Mouse (Mus musculus): ENCODE data around the gene Frmd4b. TPM values are rescaled to one million over a fixed set of nuclear protein-coding genes. Genes with fewer than 3 reads are reported as not detected.
"Not testable (repeated sequence)": the region's sequence is repeated elsewhere in the genome, so short reads cannot be mapped to it uniquely, and the experiment has no call there.

The Frmd4b gene
- polyA plus RNA-seq, 1 experiment, result 14.3 TPM

- Histone ChIP-seq H3K36me3 (ENCODE audit: control insufficient read depth, insufficient read depth, low read length) (no peaks in the 10 kb centered on the region), H3K4me1 (ENCODE audit: control insufficient read depth, insufficient read depth, insufficient read length) (no peaks in the 10 kb centered on the region), H3K27me3 (ENCODE audit: control insufficient read depth, insufficient read depth, low read length) (no peaks in the 10 kb centered on the region), H3K4me3 (ENCODE audit: extremely low read depth, insufficient read depth, insufficient read length) (no peak overlapping the region), H3K27ac (ENCODE audit: insufficient read depth, low read length) (no peak overlapping the region)
- 89% methylated on average over 5 of the region's 5 CpGs for WGBS
- no peak for TF ChIP-seq POLR2A (IDR thresholded peaks at IDR 0.05; ENCODE audit: low read depth, low read length)
- TF ChIP-seq CTCF (IDR thresholded peaks at IDR 0.05; ENCODE audit: extremely low read depth, insufficient read depth, insufficient read length, insufficient replicate concordance), result no peak
- no peak for DNase-seq (ENCODE audit: low read depth in 1 of 2, low spot score in 2 of 2)
These were observed 232.4 kb downstream of the Frmd4b start for GRCm38 (mm10) chr6:97384918-97385317.

- Histone ChIP-seq H3K4me1 (ENCODE audit: control insufficient read depth, insufficient read depth, insufficient read length) (no peaks in the 10 kb centered on the region), H3K27ac (ENCODE audit: insufficient read depth, low read length) (no peak overlapping the region), H3K27me3 (ENCODE audit: control insufficient read depth, insufficient read depth, low read length) (no peaks in the 10 kb centered on the region), H3K36me3 (ENCODE audit: control insufficient read depth, insufficient read depth, low read length) (no peaks in the 10 kb centered on the region), H3K4me3 (ENCODE audit: extremely low read depth, insufficient read depth, insufficient read length) (no peak overlapping the region)
- 86% methylated on average over 4 of the region's 4 CpGs for WGBS
- TF ChIP-seq CTCF (IDR thresholded peaks at IDR 0.05; ENCODE audit: extremely low read depth, insufficient read depth, insufficient read length, insufficient replicate concordance), result no peak
- TF ChIP-seq POLR2A (IDR thresholded peaks at IDR 0.05; ENCODE audit: low read depth, low read length), result no peak
- no peak for DNase-seq (ENCODE audit: low read depth in 1 of 2, low spot score in 2 of 2)
These were observed 236.1 kb downstream of the Frmd4b start for GRCm38 (mm10) chr6:97381275-97381674.

- Histone ChIP-seq H3K4me3 (ENCODE audit: extremely low read depth, insufficient read depth, insufficient read length) (no peak overlapping the region), H3K27me3 (ENCODE audit: control insufficient read depth, insufficient read depth, low read length) (no peaks in the 10 kb centered on the region), H3K4me1 (ENCODE audit: control insufficient read depth, insufficient read depth, insufficient read length) (no peaks in the 10 kb centered on the region), H3K27ac (ENCODE audit: insufficient read depth, low read length) (no peak overlapping the region), H3K36me3 (ENCODE audit: control insufficient read depth, insufficient read depth, low read length) (no peaks in the 10 kb centered on the region)
- WGBS, result 60% methylated on average over 2 of the region's 2 CpGs
- no peak for TF ChIP-seq CTCF (IDR thresholded peaks at IDR 0.05; ENCODE audit: extremely low read depth, insufficient read depth, insufficient read length, insufficient replicate concordance)
- no peak for TF ChIP-seq POLR2A (IDR thresholded peaks at IDR 0.05; ENCODE audit: low read depth, low read length)
- no peak for DNase-seq (ENCODE audit: low read depth in 1 of 2, low spot score in 2 of 2)
These were observed 246.4 kb downstream of the Frmd4b start for GRCm38 (mm10) chr6:97370947-97371346.

- Histone ChIP-seq H3K36me3 (ENCODE audit: control insufficient read depth, insufficient read depth, low read length) (no peaks in the 10 kb centered on the region), H3K27ac (ENCODE audit: insufficient read depth, low read length) (no peak overlapping the region), H3K4me1 (ENCODE audit: control insufficient read depth, insufficient read depth, insufficient read length) (no peaks in the 10 kb centered on the region), H3K4me3 (ENCODE audit: extremely low read depth, insufficient read depth, insufficient read length) (no peak overlapping the region), H3K27me3 (ENCODE audit: control insufficient read depth, insufficient read depth, low read length) (no peaks in the 10 kb centered on the region)
- WGBS, result 34% methylated on average over 1 of the region's 1 CpGs
- no peak for DNase-seq (ENCODE audit: low read depth in 1 of 2, low spot score in 2 of 2)
- TF ChIP-seq POLR2A (IDR thresholded peaks at IDR 0.05; ENCODE audit: low read depth, low read length), result no peak
- TF ChIP-seq CTCF (IDR thresholded peaks at IDR 0.05; ENCODE audit: extremely low read depth, insufficient read depth, insufficient read length, insufficient replicate concordance), result no peak
These were observed 246.9 kb downstream of the Frmd4b start for GRCm38 (mm10) chr6:97370460-97370859.

GRCm38 (mm10) chr6:97363846-97364245 lies 253.5 kb downstream of the Frmd4b start:
- WGBS, result 94% methylated on average over 2 of the region's 2 CpGs
- H3K27ac ChIP-seq (ENCODE audit: insufficient read depth, low read length), result no peak overlapping the region
- no peaks in the 10 kb centered on the region for H3K27me3 ChIP-seq (ENCODE audit: control insufficient read depth, insufficient read depth, low read length)
- no peak overlapping the region for H3K4me3 ChIP-seq (ENCODE audit: extremely low read depth, insufficient read depth, insufficient read length)
- H3K4me1 ChIP-seq (ENCODE audit: control insufficient read depth, insufficient read depth, insufficient read length), result no peaks in the 10 kb centered on the region
- TF ChIP-seq POLR2A (IDR thresholded peaks at IDR 0.05; ENCODE audit: low read depth, low read length) (no peak), CTCF (IDR thresholded peaks at IDR 0.05; ENCODE audit: extremely low read depth, insufficient read depth, insufficient read length, insufficient replicate concordance) (no peak)
- DNase-seq (ENCODE audit: low read depth in 1 of 2, low spot score in 2 of 2), result no peak
- H3K36me3 ChIP-seq (ENCODE audit: control insufficient read depth, insufficient read depth, low read length), result no peaks in the 10 kb centered on the region

GRCm38 (mm10) chr6:97357606-97358005 lies 259.7 kb downstream of the Frmd4b start:
- WGBS, result 91% methylated on average over 3 of the region's 4 CpGs
- H3K27ac ChIP-seq (ENCODE audit: insufficient read depth, low read length); H3K4me1 ChIP-seq (ENCODE audit: control insufficient read depth, insufficient read depth, insufficient read length); H3K36me3 ChIP-seq (ENCODE audit: control insufficient read depth, insufficient read depth, low read length); H3K27me3 ChIP-seq (ENCODE audit: control insufficient read depth, insufficient read depth, low read length); H3K4me3 ChIP-seq (ENCODE audit: extremely low read depth, insufficient read depth, insufficient read length): not testable (repeated sequence)
- DNase-seq (ENCODE audit: low read depth in 1 of 2, low spot score in 2 of 2), result peak in 1 of 2 experiments; percentile 30

GRCm38 (mm10) chr6:97356612-97357011 lies 260.7 kb downstream of the Frmd4b start:
- 96% methylated on average over 7 of the region's 7 CpGs for WGBS
- H3K27ac ChIP-seq (ENCODE audit: insufficient read depth, low read length), result no peak overlapping the region
- no peak overlapping the region for H3K4me3 ChIP-seq (ENCODE audit: extremely low read depth, insufficient read depth, insufficient read length)
- DNase-seq (ENCODE audit: low read depth in 1 of 2, low spot score in 2 of 2), result no peak
- H3K36me3 ChIP-seq (ENCODE audit: control insufficient read depth, insufficient read depth, low read length), result no peaks in the 10 kb centered on the region
- H3K27me3 ChIP-seq (ENCODE audit: control insufficient read depth, insufficient read depth, low read length), result no peaks in the 10 kb centered on the region
- no peak for TF ChIP-seq POLR2A (IDR thresholded peaks at IDR 0.05; ENCODE audit: low read depth, low read length)
- no peak for TF ChIP-seq CTCF (IDR thresholded peaks at IDR 0.05; ENCODE audit: extremely low read depth, insufficient read depth, insufficient read length, insufficient replicate concordance)
- H3K4me1 ChIP-seq (ENCODE audit: control insufficient read depth, insufficient read depth, insufficient read length), result no peaks in the 10 kb centered on the region; the same call in 1 of the 2 replicates
